Mouse (Mus musculus) G1E (cell line): ENCODE measurements around the gene M1ap. TPM values are rescaled to one million over a fixed set of nuclear protein-coding genes. Genes with fewer than 3 reads are reported as not detected.

Experiments used
- ATAC-seq: 2 replicates; pipeline ENCODE4 v1.8.0; 2016; ENCODE audit warnings: mild to moderate bottlenecking; ENCODE audit not compliant: insufficient number of reproducible peaks, poor library complexity, low FRiP score, severe bottlenecking; ENCODE audit errors: extremely low read depth
- DNase-seq: peaks from one replicate; pipeline ENCODE4 v3.0.0; 2012; ENCODE audit warnings: low spot score
- H3K27me3 ChIP-seq: 2 replicates; pipeline ENCODE4 v1.6.1; 2012; ENCODE audit warnings: mild to moderate bottlenecking, low read length, inconsistent platforms; ENCODE audit not compliant: insufficient read depth
- H3K36me3 ChIP-seq: replicated peaks from 2 replicates; pipeline ENCODE3; 2012; ENCODE audit warnings: mild to moderate bottlenecking, inconsistent platforms
- H3K4me1 ChIP-seq: 2 replicates; pipeline ENCODE4 v1.6.1; 2012; ENCODE audit warnings: low read depth, low read length, inconsistent platforms, mixed read lengths; ENCODE audit not compliant: insufficient read depth
- H3K4me3 ChIP-seq: 2 replicates; pipeline ENCODE4 v1.5.1; 2012; ENCODE audit warnings: low read depth, mild to moderate bottlenecking, inconsistent platforms, low read length, moderate library complexity, mixed read lengths
- H3K9me3 ChIP-seq: replicated peaks from 2 replicates; pipeline ENCODE4 v1.6.1; 2012; ENCODE audit warnings: inconsistent platforms
- CTCF ChIP-seq: IDR thresholded peaks from 2 replicates; pipeline ENCODE4 v1.5.1; 2012; ENCODE audit warnings: low read depth, low read length, inconsistent platforms, mixed read lengths
- GATA1 ChIP-seq: IDR thresholded peaks from 2 replicates; pipeline ENCODE4 v1.6.1; 2012; ENCODE audit warnings: borderline replicate concordance, low read length, inconsistent platforms, mixed read lengths
- GATA2 ChIP-seq: IDR thresholded peaks from 2 replicates; pipeline ENCODE4 v1.6.1; 2012; ENCODE audit warnings: low read depth, low read length, inconsistent platforms, borderline replicate concordance
- POLR2AphosphoS5 ChIP-seq: IDR thresholded peaks from 2 replicates; pipeline ENCODE4 v1.6.1; 2012; ENCODE audit warnings: low read depth, low read length, inconsistent platforms; ENCODE audit not compliant: insufficient replicate concordance
- TAL1 ChIP-seq: conservative IDR thresholded peaks from 2 replicates; pipeline ENCODE4 v1.6.1; 2012; ENCODE audit warnings: low read depth, low read length, inconsistent platforms, mixed read lengths
- polyA plus RNA-seq: library from polyadenylated mRNA; stranded (reverse); fragments of >175 nt; gene quantifications from 2 replicates; pipeline ENCODE4 v1.2.3, GENCODE M21; 2012
- total RNA-seq, 2 experiments: library from RNA; stranded (forward) in 1 of 2; stranded (reverse) in 1 of 2; fragments of 200-1000 nt in 1 of 2; fragments of >200 nt in 1 of 2; fragmentation: Nextera tagmentation in 1 of 2; gene quantifications; 2 replicates each; pipeline ENCODE4 v1.2.3; 2014 to 2017

The M1ap gene
- total and polyA plus RNA-seq, 3 experiments: 3.3 to 12.3 (median 8.2) TPM

DNA sequence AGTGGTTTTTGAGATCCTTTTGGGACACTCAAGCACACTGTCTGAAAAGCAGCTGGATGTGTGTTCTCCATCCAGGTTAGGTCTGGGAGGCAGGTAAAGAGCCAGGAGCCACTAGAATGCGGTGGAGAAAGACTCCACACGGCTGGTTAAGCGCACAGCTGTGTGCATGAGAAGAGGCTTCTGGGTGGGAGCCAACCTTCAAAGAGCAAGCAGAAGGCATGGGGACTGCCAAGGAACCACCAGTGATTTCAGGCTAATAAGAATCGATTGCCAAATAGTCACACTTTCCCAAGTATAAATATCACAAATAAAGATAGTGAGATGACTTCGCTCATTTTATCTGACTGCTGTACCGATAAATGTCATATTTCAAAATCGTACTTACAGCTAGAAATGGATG, 20.2 kb upstream of the M1ap start:
- no peaks in the 10 kb centered on the region for H3K9me3 ChIP-seq
- H3K4me1 ChIP-seq: no peaks in the 10 kb centered on the region
- H3K36me3 ChIP-seq: no peaks in the 10 kb centered on the region
- TF ChIP-seq GATA1 (no peak), GATA2 (no peak), TAL1 (no peak), CTCF (no peak), POLR2AphosphoS5 (no peak)
- H3K27me3 ChIP-seq: peaks cover 12% of the 10 kb centered on the region
- no peak overlapping the region for H3K4me3 ChIP-seq
- ATAC-seq: no peak
- DNase-seq: no peak

DNA sequence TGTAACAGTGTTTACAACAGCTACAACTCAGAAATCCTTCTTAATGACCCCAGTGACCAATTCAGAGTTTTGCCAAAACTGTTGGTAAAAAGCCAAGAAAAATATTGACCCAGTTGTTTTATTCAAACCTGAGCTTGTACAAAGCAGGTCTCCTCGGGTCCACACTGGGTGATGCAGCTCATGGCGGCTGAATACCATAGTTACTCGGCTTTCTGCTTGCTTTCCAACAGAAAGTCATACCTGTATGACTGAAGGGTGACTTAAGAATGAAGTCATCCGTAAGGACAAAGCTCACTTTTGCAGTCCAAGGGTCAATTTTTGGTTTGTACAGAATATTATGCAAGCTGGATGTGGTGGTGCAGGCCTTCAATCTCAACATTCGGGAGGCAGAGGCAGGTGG, 19.1 kb upstream of the M1ap start:
- ATAC-seq (no peak), DNase-seq (no peak)
- Histone ChIP-seq H3K36me3 (no peaks in the 10 kb centered on the region), H3K4me3 (no peak overlapping the region), H3K4me1 (no peaks in the 10 kb centered on the region), H3K27me3 (peaks cover 16% of the 10 kb centered on the region), H3K9me3 (no peaks in the 10 kb centered on the region)
- TF ChIP-seq GATA1: no peak
- TF ChIP-seq GATA2: no peak
- no peak for TF ChIP-seq POLR2AphosphoS5
- TF ChIP-seq TAL1: no peak
- TF ChIP-seq CTCF: no peak

DNA sequence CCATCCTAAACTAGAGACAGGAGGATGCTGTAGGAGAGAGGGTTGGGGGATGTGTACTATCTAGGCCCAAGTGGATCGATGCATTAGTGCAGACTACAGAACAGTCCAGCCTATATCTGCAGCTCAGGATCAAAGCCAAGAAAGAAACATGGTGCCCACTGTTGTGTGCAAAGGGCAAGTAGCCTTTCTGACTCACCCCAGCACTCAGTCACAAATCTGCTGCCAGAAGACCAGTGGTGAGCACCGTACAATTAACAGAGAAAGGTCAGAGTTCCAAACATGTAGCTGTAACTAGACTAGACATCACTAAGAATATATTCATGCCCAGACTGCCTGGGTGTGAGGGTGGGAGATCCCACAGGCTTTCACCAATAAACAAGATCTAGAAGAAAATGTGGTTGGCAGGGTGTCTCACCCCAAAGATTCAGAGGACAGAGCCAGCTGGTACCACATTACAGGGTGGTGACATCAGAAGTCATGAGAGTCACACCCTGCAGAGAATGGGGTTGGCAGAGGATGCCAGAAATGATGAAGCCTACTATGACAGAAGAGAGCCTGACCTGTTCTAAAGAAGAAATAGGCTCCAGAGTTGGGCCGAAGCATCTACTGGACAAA, 12.0 kb upstream of the M1ap start:
- peaks cover 4% of the 10 kb centered on the region; the same call in 1 of the 2 replicates for H3K27me3 ChIP-seq
- DNase-seq: no peak
- no peaks in the 10 kb centered on the region for H3K9me3 ChIP-seq
- ATAC-seq: no peak
- no peak for TF ChIP-seq CTCF
- no peak for TF ChIP-seq TAL1
- TF ChIP-seq GATA1: no peak
- TF ChIP-seq GATA2: no peak
- no peak for TF ChIP-seq POLR2AphosphoS5
- H3K36me3 ChIP-seq: no peaks in the 10 kb centered on the region
- no peak overlapping the region for H3K4me3 ChIP-seq
- H3K4me1 ChIP-seq: no peaks in the 10 kb centered on the region

DNA sequence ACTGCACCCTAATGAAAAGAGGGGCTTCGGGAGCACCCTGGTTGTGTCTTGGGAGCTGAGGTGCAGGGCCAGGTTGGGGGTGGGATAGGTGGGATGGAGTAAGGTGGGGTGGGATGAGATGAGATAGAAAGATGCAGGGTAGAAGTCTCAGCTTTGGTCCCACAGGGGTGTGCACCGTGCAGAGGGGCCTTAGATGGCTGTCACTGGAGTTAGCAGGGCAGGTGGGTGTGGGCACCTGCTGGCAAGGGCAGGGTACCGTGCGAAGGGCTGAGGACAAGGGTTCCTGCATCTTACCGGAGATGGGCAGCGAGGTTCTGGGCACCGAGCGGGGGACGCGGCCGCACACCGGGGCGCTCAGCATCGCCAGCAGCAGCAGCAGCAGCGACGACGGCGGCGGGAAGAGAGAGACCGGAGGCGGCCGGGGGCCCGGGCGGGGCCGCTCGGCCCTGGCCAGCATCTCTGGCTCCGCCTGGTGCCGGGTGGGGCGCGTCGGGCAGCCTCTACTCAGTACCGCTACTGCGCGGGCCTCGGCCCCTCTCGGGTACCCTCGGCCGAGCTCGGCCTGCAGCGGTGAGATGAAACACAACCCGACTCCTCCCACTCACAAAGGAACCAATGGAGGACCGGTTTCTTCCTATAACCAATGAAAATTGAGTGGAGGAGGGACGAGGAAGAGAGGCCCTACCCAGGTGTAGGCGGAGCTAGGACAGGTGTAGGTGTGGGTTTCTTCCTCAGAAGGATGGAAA, 7.4 kb upstream of the M1ap start, which contains the start of gene Sema4f:
Gene Sema4f (minus strand): TSS at position 603 of the 746 bp plus-strand sequence.
- ATAC-seq: no peak
- DNase-seq: no peak
- TF ChIP-seq GATA1: no peak
- no peak for TF ChIP-seq POLR2AphosphoS5
- TF ChIP-seq GATA2: no peak
- no peak for TF ChIP-seq TAL1
- H3K27me3 ChIP-seq: no peaks in the 10 kb centered on the region
- H3K4me1 ChIP-seq: no peaks in the 10 kb centered on the region
- no peak within 1 kb of the TSS for H3K4me3 ChIP-seq
- H3K9me3 ChIP-seq: no peaks in the 10 kb centered on the region
- no peaks in the 10 kb centered on the region for H3K36me3 ChIP-seq

DNA sequence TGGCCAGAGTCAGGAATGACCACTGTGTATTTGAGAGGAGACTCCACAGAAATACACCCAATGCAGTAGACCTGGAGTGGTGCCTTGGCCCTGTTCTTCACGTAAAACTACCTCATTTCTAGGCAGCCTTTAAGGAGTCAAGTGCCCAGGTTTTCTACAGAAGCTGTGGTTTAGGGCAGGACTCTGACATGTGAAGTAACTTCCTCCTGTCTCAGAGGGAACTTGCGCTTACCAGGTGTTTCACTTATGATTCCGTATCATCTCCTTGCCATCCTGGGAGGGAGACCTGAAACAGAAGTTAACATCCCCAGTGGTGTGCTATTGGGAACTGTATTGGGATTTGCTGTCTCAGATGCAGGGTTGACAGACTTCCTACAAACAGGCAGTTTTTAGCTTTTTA, 5.9 kb upstream of the M1ap start:
- Histone ChIP-seq H3K4me1 (no peaks in the 10 kb centered on the region), H3K36me3 (no peaks in the 10 kb centered on the region), H3K9me3 (no peaks in the 10 kb centered on the region), H3K27me3 (no peaks in the 10 kb centered on the region), H3K4me3 (no peak overlapping the region)
- no peak for ATAC-seq
- no peak for DNase-seq
- TF ChIP-seq GATA1 (no peak), GATA2 (no peak), POLR2AphosphoS5 (no peak), CTCF (no peak), TAL1 (no peak)

DNA sequence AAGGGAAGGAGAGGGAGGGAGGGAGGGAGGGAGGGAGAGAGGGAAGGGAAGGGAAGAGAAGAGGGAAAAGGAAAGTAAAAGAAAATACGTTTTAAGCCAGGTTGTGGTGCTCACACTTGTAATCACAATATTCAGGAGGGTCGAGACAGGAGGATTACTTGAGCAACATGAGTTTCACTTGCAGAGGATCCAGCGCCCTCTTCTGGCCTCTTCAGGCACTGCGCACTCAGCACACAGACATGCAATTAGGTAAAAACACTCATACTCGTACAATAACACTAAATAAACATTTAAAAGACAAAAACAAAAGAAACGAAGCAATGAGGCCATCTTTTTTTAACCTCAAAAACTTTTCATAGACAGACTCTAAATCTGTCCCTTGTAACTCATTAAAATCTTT, 952 bp upstream of the M1ap start:
- no peak for ATAC-seq
- Histone ChIP-seq H3K4me3 (no peak overlapping the region), H3K36me3 (no peaks in the 10 kb centered on the region), H3K4me1 (no peaks in the 10 kb centered on the region), H3K9me3 (no peaks in the 10 kb centered on the region), H3K27me3 (peaks cover 7% of the 10 kb centered on the region)
- peak; percentile 47 for TF ChIP-seq CTCF
- TF ChIP-seq GATA2: no peak
- DNase-seq: no peak
